Mouse (Mus musculus) G1E (cell line): ENCODE data around the gene Nos1ap. TPM values are rescaled to one million over a fixed set of nuclear protein-coding genes. Genes with fewer than 3 reads are reported as not detected.

ENCODE experiments used
- ATAC-seq: 2 replicates; pipeline ENCODE4 v1.8.0; 2016; ENCODE audit warnings: mild to moderate bottlenecking; ENCODE audit not compliant: insufficient number of reproducible peaks, poor library complexity, low FRiP score, severe bottlenecking; ENCODE audit errors: extremely low read depth
- DNase-seq: peaks from one replicate; pipeline ENCODE4 v3.0.0; 2012; ENCODE audit warnings: low spot score
- H3K27me3 ChIP-seq: 2 replicates; pipeline ENCODE4 v1.6.1; 2012; ENCODE audit warnings: mild to moderate bottlenecking, low read length, inconsistent platforms; ENCODE audit not compliant: insufficient read depth
- H3K36me3 ChIP-seq: replicated peaks from 2 replicates; pipeline ENCODE3; 2012; ENCODE audit warnings: mild to moderate bottlenecking, inconsistent platforms
- H3K4me1 ChIP-seq: 2 replicates; pipeline ENCODE4 v1.6.1; 2012; ENCODE audit warnings: low read depth, low read length, inconsistent platforms, mixed read lengths; ENCODE audit not compliant: insufficient read depth
- H3K4me3 ChIP-seq: 2 replicates; pipeline ENCODE4 v1.5.1; 2012; ENCODE audit warnings: low read depth, mild to moderate bottlenecking, inconsistent platforms, low read length, moderate library complexity, mixed read lengths
- H3K9me3 ChIP-seq: replicated peaks from 2 replicates; pipeline ENCODE4 v1.6.1; 2012; ENCODE audit warnings: inconsistent platforms
- CTCF ChIP-seq: IDR thresholded peaks from 2 replicates; pipeline ENCODE4 v1.5.1; 2012; ENCODE audit warnings: low read depth, low read length, inconsistent platforms, mixed read lengths
- GATA1 ChIP-seq: IDR thresholded peaks from 2 replicates; pipeline ENCODE4 v1.6.1; 2012; ENCODE audit warnings: borderline replicate concordance, low read length, inconsistent platforms, mixed read lengths
- GATA2 ChIP-seq: IDR thresholded peaks from 2 replicates; pipeline ENCODE4 v1.6.1; 2012; ENCODE audit warnings: low read depth, low read length, inconsistent platforms, borderline replicate concordance
- POLR2AphosphoS5 ChIP-seq: IDR thresholded peaks from 2 replicates; pipeline ENCODE4 v1.6.1; 2012; ENCODE audit warnings: low read depth, low read length, inconsistent platforms; ENCODE audit not compliant: insufficient replicate concordance
- TAL1 ChIP-seq: conservative IDR thresholded peaks from 2 replicates; pipeline ENCODE4 v1.6.1; 2012; ENCODE audit warnings: low read depth, low read length, inconsistent platforms, mixed read lengths
- polyA plus RNA-seq: library from polyadenylated mRNA; stranded (reverse); fragments of >175 nt; gene quantifications from 2 replicates; pipeline ENCODE4 v1.2.3, GENCODE M21; 2012
- total RNA-seq, 2 experiments: library from RNA; stranded (forward) in 1 of 2; stranded (reverse) in 1 of 2; fragments of 200-1000 nt in 1 of 2; fragments of >200 nt in 1 of 2; fragmentation: Nextera tagmentation in 1 of 2; gene quantifications; 2 replicates each; pipeline ENCODE4 v1.2.3; 2014 to 2017

The Nos1ap gene
- total and polyA plus RNA-seq, 3 experiments, result 1.6 to 18.2 (median 6.1) TPM

DNA sequence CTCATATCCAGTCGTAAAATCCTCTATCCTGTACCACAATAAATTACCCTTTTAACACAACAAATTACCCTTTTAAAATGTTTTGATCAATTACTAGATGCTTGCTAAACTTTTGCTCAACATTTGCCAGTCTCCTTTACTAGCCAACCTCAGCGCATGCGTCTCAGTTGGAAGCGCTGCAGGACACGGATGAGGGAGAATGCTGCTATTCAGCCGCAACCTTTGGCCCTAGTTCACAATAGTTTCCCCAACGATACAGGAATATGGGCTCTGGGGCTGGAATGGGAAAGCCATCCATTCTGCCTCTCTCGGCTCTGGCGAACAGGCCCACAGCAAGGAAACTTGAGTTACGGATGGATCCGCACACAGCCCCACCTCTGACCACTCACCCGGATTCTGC is 75.4 kb downstream of the Nos1ap start:
- Histone ChIP-seq H3K36me3 (no peaks in the 10 kb centered on the region), H3K4me3 (no peak overlapping the region), H3K4me1 (peaks cover 23% of the 10 kb centered on the region), H3K9me3 (peaks cover 19% of the 10 kb centered on the region), H3K27me3 (peaks cover 7% of the 10 kb centered on the region)
- ATAC-seq, result no peak
- no peak for DNase-seq
- TF ChIP-seq GATA2 (no peak), TAL1 (no peak), POLR2AphosphoS5 (no peak)

DNA sequence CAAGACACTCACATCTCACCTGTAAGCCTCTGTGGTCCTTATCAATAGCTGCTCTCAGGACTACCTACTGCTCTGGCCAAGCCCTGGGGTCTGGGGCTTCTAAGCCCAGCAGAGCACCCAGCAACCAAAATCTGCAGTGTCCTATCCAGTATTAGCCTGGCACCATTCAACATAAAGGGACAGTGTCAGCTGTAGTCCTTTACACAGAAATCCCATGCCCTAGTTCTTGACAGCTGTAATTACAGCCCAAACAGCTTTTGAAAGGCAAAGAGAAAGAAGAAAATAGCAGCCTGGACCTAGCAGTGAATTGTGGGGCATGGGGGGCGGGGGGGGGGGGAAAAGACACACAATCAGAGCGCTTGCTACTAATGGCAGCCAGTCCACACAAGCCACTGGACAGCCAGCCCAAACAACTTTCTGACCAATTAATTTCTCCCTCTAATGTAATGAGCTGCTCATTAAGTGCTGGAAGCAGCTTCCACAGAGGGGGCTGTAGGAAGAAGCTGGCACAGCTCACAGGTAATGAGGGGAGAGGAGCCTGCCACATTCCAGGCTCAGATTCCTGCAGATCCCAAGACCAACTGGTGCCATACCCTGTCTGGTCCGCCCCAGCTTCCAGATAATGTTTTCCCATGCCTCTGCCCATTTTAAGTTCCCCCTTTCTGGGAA is 77.1 kb downstream of the Nos1ap start:
- Histone ChIP-seq H3K36me3 (no peaks in the 10 kb centered on the region), H3K9me3 (peaks cover 9% of the 10 kb centered on the region; the same call in 1 of the 2 replicates), H3K4me1 (peaks cover 39% of the 10 kb centered on the region), H3K27me3 (peaks cover 7% of the 10 kb centered on the region), H3K4me3 (no peak overlapping the region)
- DNase-seq (no peak), ATAC-seq (no peak)
- TF ChIP-seq GATA1 (no peak), POLR2AphosphoS5 (no peak), TAL1 (no peak), GATA2 (no peak), CTCF (no peak)

DNA sequence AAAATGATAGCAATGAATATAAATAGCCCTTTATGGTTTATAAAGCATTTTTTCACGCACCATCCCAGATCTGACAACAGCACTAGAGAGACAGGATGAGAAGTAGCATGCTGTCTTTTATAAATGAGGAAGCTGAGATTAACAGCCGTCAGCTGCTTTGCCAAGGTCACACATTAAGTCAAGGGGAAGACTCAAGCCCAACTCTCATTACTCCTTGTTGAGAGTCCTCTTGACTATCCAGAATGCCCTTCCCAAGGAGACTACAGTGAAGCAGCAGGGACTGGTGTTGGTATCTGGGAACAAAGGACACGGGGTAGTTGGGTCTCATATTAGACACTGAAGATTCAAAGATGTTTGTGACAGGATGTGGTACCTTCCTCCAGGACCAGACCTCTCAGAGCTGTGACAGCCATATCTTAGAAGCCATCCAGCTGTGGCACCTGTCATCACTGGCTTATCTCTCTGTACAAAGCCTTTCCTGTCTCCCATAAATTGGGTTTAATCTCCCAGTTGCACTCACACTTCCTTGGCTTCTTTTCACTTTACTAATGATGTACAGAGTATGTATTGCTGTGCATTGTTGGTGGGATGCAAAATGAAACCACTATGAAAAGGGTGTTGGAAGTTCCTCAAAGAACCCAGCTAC is 78.9 kb downstream of the Nos1ap start:
- peak; percentile 88 for ATAC-seq
- Histone ChIP-seq H3K27me3 (peaks cover 12% of the 10 kb centered on the region), H3K36me3 (no peaks in the 10 kb centered on the region), H3K4me1 (peaks cover 43% of the 10 kb centered on the region), H3K4me3 (peak overlapping the region; percentile 18; the same call in 1 of the 2 replicates), H3K9me3 (no peaks in the 10 kb centered on the region)
- TF ChIP-seq TAL1 (peak; percentile 86), GATA1 (no peak)
- peak; percentile 38 for DNase-seq

- no peak for DNase-seq
- no peak overlapping the region for H3K4me3 ChIP-seq
- peaks cover 27% of the 10 kb centered on the region for H3K27me3 ChIP-seq
- TF ChIP-seq POLR2AphosphoS5, result no peak
- TF ChIP-seq TAL1, result no peak
- TF ChIP-seq GATA2, result no peak
- no peak for ATAC-seq
- no peaks in the 10 kb centered on the region for H3K36me3 ChIP-seq
- H3K9me3 ChIP-seq, result no peaks in the 10 kb centered on the region
- H3K4me1 ChIP-seq, result peaks cover 40% of the 10 kb centered on the region
Measured at GRCm38 (mm10) chr1:170506309-170506708, 83.4 kb downstream of the Nos1ap start.

- no peaks in the 10 kb centered on the region for H3K9me3 ChIP-seq
- ATAC-seq (no peak), DNase-seq (no peak)
- H3K36me3 ChIP-seq, result no peaks in the 10 kb centered on the region
- H3K4me3 ChIP-seq, result no peak overlapping the region
- no peak for TF ChIP-seq TAL1
- no peak for TF ChIP-seq CTCF
- H3K27me3 ChIP-seq, result peaks cover 27% of the 10 kb centered on the region
- peaks cover 29% of the 10 kb centered on the region for H3K4me1 ChIP-seq
Measured at GRCm38 (mm10) chr1:170505107-170505506, 84.6 kb downstream of the Nos1ap start.

- no peaks in the 10 kb centered on the region for H3K9me3 ChIP-seq
- H3K36me3 ChIP-seq, result no peaks in the 10 kb centered on the region
- DNase-seq, result no peak
- peaks cover 29% of the 10 kb centered on the region for H3K27me3 ChIP-seq
- no peak for TF ChIP-seq TAL1
- TF ChIP-seq GATA1, result no peak
- TF ChIP-seq GATA2, result no peak
- no peak overlapping the region for H3K4me3 ChIP-seq
- ATAC-seq, result no peak
- peaks cover 22% of the 10 kb centered on the region for H3K4me1 ChIP-seq
Measured at GRCm38 (mm10) chr1:170504378-170504777, 85.3 kb downstream of the Nos1ap start.

- no peaks in the 10 kb centered on the region for H3K36me3 ChIP-seq
- TF ChIP-seq GATA2 (no peak), GATA1 (no peak), POLR2AphosphoS5 (no peak), TAL1 (no peak), CTCF (no peak)
- H3K9me3 ChIP-seq, result no peaks in the 10 kb centered on the region
- peaks cover 11% of the 10 kb centered on the region for H3K4me1 ChIP-seq
- no peak for DNase-seq
- H3K4me3 ChIP-seq, result no peak overlapping the region
- peaks cover 31% of the 10 kb centered on the region for H3K27me3 ChIP-seq
- ATAC-seq, result no peak
Measured at GRCm38 (mm10) chr1:170503277-170503739, 86.4 kb downstream of the Nos1ap start.
